Mouse (Mus musculus) ovary, postnatal 36 days (tissue): ENCODE results near the gene Slc24a5.
A peak's percentile ranks its signal among the peaks of the same experiment; 100 is the strongest.

Experiments used
- DNase-seq: peaks from one replicate; pipeline ENCODE4 v3.0.0; 2022; ENCODE audit warnings: low spot score, mixed read lengths

Slc24a5 gene

GRCm38 (mm10) chr2:125119381-125120110 is 51.6 kb downstream of the Slc24a5 start:
- DNase-seq: no peak

- no peak for DNase-seq
Observed at GRCm38 (mm10) chr2:125122288-125122623, 54.3 kb downstream of the Slc24a5 start.

- DNase-seq: peak; percentile 53
Observed at GRCm38 (mm10) chr2:125122624-125123476, 54.9 kb downstream of the Slc24a5 start.

GRCm38 (mm10) chr2:125123477-125123852 is 55.5 kb downstream of the Slc24a5 start, which contains the start of gene Myef2:
Gene Myef2 (minus strand): TSS chr2:125123661.
- DNase-seq: peak; percentile 85

- no peak for DNase-seq
Observed at GRCm38 (mm10) chr2:125125824-125126223, 57.9 kb downstream of the Slc24a5 start.

- no peak for DNase-seq
Observed at GRCm38 (mm10) chr2:125126792-125127191, 58.9 kb downstream of the Slc24a5 start.

GRCm38 (mm10) chr2:125134113-125134512 is 66.2 kb downstream of the Slc24a5 start:
- DNase-seq: no peak

- DNase-seq: peak; percentile 84
Observed at GRCm38 (mm10) chr2:125135903-125136811, 68.2 kb downstream of the Slc24a5 start, which contains the start of gene Ctxn2. Gene Ctxn2 (plus strand): TSS chr2:125136692.

- no peak for DNase-seq
Observed at GRCm38 (mm10) chr2:125136846-125137245, 68.9 kb downstream of the Slc24a5 start.
